Mouse (Mus musculus) left cerebral cortex, adult 6 months (tissue): Measurements from ENCODE around the gene Scgb2b15. TPM values are rescaled to one million over a fixed set of nuclear protein-coding genes. Genes with fewer than 3 reads are reported as not detected.

ENCODE experiments used
- long read RNA-seq, 2 experiments: library from polyadenylated mRNA; unstranded; transcript quantifications; one replicate each; pipeline ENCODE4 v2.0.0; 2019 to 2020
- polyA plus RNA-seq: library from polyadenylated mRNA; unstranded; fragments of <200 nt; fragmentation: Nextera tagmentation; gene quantifications from 2 replicates; pipeline ENCODE4 v1.2.3, GENCODE M21; 2021

Scgb2b15 gene
- polyA plus RNA-seq: not detected in 2 replicates
- long read RNA-seq, experiment 1: 0 reads
- long read RNA-seq, experiment 2: 0 reads

GRCm38 (mm10) chr7:32829562-32829961 lies at the start of gene Scgb2b15:
Scgb2b15 (minus strand) TSS chr7:32829662.

GRCm38 (mm10) chr7:32836254-32836653 lies 6.8 kb upstream of the Scgb2b15 start, which contains the start of gene Scgb1b15:
Scgb1b15 (plus strand) TSS chr7:32836554.

Other genes starting within 250 kb of the Scgb2b15 start
- not detected in 2 replicates for gene Scgb1b15, start 6.9 kb upstream of the Scgb2b15 start, polyA plus RNA-seq
- gene Scgb2b17, start 226.9 kb upstream of the Scgb2b15 start, polyA plus RNA-seq: not detected in 2 replicates
- gene Scgb1b17, start 233.8 kb upstream of the Scgb2b15 start, polyA plus RNA-seq: not detected in 2 replicates